Mouse (Mus musculus): ENCODE measurements around the gene Foxp1.

Foxp1 gene

DNA sequence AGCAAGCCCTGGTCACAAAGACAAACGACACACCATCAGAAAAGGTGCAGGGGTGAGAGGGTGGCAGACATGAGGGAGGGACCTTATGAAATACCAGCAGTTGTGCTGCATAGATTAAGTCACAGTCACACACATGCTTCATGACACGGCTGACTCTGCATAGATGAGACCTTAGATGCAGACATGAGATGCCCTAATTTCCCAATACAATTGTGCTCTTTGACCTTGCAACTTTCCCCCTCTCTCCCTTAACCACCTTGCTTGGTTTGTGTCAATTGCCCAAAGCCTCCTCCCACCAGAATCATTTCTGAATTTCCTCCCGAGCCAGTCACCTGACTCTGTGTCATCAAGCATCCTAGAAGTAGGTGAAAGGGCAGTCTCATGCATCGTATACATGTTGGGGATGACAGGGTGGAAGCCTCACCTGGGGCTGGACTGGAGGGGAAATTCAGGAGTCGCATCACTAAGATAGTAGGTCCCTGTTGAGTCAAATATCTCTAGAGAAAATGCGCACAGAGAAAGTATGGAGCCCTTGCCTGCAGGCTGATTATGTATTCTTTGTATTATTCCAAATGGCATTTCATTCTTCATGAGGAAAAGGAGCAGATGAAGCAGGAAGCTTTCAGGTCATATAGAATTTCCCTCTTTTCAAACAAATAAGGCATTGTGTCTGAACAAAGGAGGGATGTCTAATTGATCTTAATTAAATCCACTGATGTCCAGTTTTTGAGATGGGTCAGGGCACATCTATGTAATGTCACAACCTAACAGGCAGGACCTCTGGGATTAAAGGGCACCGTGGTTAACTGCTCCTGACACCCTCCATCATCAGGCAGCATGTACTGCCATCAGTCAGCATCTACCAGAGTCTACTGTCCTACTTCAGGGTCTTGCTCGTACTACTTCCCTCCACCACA, 486.8 kb downstream of the Foxp1 start:
- DNase-seq, result no peak

DNA sequence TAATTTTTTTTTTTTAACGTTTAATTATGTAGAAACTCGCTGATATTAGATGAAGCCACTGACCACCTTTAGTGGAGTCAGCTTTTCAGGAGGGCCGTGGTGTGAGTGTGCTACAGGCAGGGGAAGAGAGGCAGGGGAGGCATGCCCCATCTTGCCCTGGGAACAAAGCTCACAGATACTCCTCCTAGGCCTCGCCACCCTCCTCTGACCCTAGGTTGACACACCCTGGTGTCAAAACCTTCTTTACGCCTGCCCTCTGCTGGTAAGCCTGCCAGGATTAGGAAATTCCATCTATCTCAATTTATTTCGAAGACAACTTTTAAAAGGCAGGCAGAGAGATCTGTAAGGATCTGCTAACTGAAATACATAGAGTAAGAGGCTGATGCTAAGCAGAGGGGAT, 489.5 kb downstream of the Foxp1 start:
- DNase-seq, result peak; percentile 31

DNA sequence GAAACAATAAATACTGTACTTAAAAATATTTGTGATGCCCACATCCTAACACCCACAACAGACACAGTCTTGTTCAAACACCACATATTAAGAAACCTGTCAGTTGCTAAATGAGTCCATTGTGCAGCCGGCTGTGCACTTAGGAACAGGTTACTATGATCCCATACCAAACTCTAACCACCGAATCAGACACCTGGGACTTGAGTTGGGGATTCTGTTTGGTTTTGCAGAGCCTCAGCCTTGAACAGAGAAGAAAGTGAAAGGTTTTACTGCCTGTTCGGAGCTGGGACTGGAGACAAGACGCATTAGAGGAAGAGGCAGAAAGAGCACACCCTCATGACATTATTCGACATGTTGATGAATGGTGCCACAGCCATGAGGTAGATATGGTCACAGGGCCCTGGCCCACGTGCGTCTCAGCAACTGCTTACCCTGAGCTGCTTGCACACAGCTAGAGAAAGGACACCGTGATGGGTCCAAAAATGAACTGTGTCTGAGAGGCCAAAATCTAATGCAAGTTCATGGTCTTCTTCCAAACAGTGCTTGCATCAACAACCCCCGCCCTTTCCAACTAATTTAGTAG, 491.1 kb downstream of the Foxp1 start:
- DNase-seq, result peak; percentile 9

DNA sequence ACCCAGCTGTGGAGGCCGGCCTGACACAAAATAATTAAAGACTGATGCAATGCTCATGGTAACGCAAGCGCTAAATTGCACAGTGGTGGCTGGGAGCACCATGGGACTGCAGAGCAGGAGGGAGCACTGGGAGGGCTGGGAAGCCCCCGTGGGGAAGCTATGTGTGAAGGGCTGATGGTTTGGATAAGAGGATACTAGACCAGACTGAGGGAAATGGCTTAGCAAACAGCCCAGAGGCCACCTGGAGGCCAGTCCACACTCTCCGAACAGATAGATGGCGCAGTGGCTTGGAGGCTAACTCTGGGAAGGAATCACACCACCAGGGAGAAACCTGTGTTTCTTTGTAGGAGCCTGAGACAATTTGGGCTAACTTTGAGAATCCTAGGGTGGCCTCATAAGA, 492.3 kb downstream of the Foxp1 start:
- DNase-seq, result peak; percentile 3

GRCm38 (mm10) chr6:99029438-99029837, 493.1 kb downstream of the Foxp1 start:
- no peak for DNase-seq

DNA sequence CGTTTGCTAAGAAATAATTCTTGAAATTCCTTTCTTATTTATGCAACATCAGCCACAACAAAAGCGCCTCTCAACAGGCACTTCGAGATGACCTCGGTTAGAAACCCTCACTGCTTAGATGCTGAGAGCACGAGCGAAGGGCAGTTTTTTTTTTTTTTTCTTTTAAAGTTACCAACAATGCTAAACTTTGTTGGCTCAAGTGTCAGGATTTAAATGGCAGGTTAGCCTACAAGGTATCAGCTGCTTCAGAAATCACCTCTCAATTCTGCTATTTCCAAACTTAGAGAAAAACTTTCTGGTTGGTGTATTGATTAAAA, 493.6 kb downstream of the Foxp1 start:
- no peak for DNase-seq

DNA sequence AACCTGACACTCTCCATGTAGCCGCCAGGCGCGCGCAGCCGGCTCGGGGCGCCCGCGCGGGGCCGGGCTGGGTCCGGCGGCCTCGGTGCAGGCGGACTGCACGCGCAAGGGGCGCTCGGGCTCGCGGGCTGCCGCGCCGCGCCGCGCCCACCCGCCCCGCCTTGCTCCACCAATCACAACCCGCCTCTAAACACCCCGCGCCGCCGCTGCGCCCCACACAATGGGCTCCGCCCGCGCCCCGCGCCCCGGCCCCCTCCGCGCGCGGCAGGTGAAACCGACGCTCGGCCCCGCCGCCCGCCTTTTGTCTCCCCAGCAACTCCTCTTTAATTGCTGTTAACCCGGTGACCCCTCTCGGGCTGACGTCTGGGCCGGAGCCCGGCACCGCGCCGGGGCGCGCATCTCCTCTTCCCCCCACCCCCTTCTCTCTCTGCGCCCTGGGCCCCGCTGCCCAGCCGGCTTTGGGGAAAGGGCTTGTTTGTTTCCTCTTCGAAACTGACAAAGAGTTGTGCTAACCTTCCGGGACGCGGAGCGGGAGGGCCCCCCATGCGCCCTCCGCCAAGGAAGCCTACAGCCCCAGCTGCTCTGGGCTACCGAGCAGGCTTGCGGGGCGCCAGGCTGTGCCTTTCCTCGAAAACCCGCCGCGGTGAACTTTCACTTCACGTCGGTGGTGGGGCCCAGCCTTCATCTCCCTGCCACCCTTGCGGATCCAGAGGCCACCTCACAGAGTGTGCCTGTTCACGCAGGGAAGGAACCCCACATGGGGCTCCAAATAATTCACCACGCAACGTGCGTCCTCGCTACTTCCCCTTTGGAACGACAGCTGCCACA, 494.1 kb downstream of the Foxp1 start:
- peak; percentile 81 for DNase-seq

GRCm38 (mm10) chr6:99027542-99028160, 494.9 kb downstream of the Foxp1 start:
- no peak for DNase-seq

GRCm38 (mm10) chr6:99026635-99027541, 495.6 kb downstream of the Foxp1 start:
- DNase-seq, result peak; percentile 51

DNA sequence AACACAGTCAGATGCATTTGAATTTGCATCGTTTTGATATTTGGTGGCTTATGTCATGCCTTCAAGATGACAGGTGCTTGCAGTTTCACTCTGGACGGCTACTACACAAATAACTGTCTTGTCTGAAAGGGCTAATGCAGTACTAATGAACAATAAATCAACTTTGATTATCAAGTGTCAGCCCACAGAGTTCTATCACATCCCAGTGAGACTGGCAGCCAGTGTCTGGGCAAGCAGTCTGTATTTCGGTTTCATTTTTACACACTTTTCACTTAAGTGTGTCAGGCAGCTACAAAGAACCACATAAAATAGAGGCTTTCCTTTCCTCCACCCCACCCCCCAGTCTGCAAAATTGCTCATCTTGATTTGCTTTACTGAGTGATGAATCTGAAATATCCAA, 496.5 kb downstream of the Foxp1 start:
- peak; percentile 52 for DNase-seq

- no peak for DNase-seq
These were observed 497.9 kb downstream of the Foxp1 start for GRCm38 (mm10) chr6:99024588-99024987.

GRCm38 (mm10) chr6:99020570-99021444, 501.7 kb downstream of the Foxp1 start:
- DNase-seq, result no peak

DNA sequence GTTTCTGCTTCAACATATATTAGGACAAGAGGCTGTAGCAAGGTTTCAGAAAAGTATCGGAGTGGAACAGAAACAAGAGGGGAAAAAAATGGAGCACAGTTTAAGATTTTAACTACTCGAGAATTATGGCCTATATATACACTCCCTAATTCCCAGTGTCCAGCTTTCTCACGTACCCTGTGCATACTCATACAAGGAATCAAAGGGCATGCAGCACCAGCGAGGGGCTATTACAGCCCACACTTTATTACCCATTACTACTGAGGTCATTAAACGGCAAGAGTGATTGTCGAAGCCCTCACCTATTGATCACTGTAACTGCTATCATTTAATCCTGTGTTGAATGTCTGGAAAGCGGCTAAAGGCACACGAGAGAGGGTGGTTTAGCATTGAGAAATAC, 502.8 kb downstream of the Foxp1 start:
- no peak for DNase-seq

GRCm38 (mm10) chr6:99019266-99019665, 503.3 kb downstream of the Foxp1 start:
- no peak for DNase-seq

DNA sequence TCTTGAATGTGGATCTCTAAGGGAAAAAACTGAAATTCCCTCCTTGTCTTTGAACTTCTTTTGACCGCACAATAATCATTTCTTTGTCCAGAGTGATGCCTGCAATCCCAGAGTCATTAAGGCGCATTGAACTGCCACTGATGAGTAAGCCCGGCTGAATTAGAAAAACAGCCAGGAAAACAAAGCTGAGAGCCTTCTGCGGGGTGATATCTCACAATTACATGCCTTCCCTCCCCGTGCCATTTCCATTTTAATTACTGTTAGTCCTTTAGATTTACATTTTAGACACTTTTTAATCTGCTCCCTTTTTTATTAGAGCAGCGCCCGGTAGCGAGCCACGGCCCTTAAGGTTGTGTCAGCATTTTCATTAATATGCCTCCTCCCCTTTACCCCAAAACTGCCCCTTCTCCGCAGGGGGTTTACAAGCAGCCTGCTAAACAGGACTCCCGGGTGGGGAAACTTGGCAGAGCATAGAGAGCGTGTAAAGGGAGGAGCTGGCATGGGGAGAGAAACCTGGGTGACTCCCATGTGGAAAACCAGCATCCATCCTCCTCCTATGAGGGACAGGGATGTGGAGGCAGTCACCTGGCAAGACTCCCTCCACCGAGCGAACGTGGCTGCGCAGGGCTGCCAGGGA, 508.5 kb downstream of the Foxp1 start:
- no peak for DNase-seq

DNA sequence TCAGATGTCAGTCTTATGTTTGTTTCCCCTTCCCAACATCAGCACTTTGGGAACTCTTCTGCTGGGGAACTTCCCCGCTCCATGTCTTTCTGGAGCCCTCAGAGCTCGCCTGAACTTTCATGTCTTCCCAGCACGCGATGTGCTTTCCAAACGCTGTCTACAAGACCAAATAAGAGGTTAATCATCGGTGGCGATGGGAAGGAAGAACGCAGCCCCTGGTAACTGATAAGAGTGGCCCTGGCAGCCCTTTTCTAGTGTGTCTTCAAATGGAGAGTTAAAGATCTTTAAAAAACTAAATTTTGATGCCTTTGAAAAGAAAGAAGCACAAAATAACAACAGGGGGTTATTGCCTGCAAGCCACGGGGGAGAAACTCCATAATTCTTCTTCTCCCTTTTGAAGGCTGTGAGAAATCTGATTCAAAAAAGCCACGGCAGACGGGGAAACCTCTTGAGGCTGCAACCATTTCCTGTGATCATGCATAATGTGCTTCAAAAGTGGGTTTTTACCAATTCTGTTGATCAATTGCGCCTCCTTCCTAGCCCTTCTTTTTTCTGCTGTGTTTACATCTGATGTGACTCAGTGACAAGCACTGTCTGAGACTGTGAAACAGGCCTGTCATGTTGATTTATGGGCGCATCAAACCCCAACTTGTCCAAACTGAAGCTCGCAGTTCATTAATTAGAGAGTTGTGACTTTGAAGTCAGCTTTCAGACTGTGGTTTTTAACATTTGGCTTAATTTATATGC, 509.2 kb downstream of the Foxp1 start:
- DNase-seq, result no peak

GRCm38 (mm10) chr6:99011895-99012584, 510.5 kb downstream of the Foxp1 start:
- no peak for DNase-seq

- DNase-seq, result no peak
These were observed 512.8 kb downstream of the Foxp1 start for GRCm38 (mm10) chr6:99009771-99010170.

GRCm38 (mm10) chr6:99008565-99008964, 514.0 kb downstream of the Foxp1 start:
- DNase-seq, result peak; percentile 37
